Mouse (Mus musculus) inflammation-experienced regulatory T-cells, adult 6 months (primary cell): ENCODE results near the gene Zfp365. TPM values are rescaled to one million over a fixed set of nuclear protein-coding genes. Genes with fewer than 3 reads are reported as not detected.

Experiments
- ATAC-seq: one replicate; pipeline ENCODE4 v1.8.0; 2017
- polyA plus RNA-seq, 3 experiments: library from polyadenylated mRNA; unstranded; fragments of 100-300 nt; shearing (Covaris generic); gene quantifications; one replicate each; pipeline ENCODE4 v1.2.1; 2017

Gene Zfp365
- polyA plus RNA-seq, 3 experiments from 2014 or later: 3.5 to 5.9 (median 3.7) TPM

- peak; percentile 73 for ATAC-seq
Measured at GRCm38 (mm10) chr10:67840735-67841134, 71.7 kb downstream of the Zfp365 start.

GRCm38 (mm10) chr10:67839156-67839555 lies 73.3 kb downstream of the Zfp365 start:
- ATAC-seq: no peak

GRCm38 (mm10) chr10:67836426-67836825 lies 76.0 kb downstream of the Zfp365 start:
- no peak for ATAC-seq

Other genes starting within 250 kb of the Zfp365 start
- gene Rtkn2, start 66.9 kb upstream of the Zfp365 start, polyA plus RNA-seq: under 1 TPM; 0.21 to 0.87 (median 0.41) TPM